Mouse (Mus musculus) limb, embryonic 14.5 days (tissue): ENCODE results near the gene Btbd6. TPM values are rescaled to one million over a fixed set of nuclear protein-coding genes. Genes with fewer than 3 reads are reported as not detected.

Experiments
- ATAC-seq: fragments of 200-750 bp; cut with Nextera tagmentation; 2 replicates; pipeline ENCODE4 v1.8.0; 2017; ENCODE audit warnings: low read depth, moderate number of reproducible peaks, moderate TSS enrichment; ENCODE audit not compliant: low FRiP score
- DNase-seq: peaks from one replicate; pipeline ENCODE4 v3.0.0-alpha.2; 2015; ENCODE audit warnings: low spot score
- H3K27ac ChIP-seq: fragments of 300-500 bp; sonication (generic); replicated peaks from 2 replicates; pipeline ENCODE4 v1.5.1; 2014; ENCODE audit warnings: low read depth, mild to moderate bottlenecking, low read length, moderate library complexity, mixed read lengths
- H3K27me3 ChIP-seq: fragments of 300-500 bp; sonication (generic); 2 replicates; pipeline ENCODE4 v1.6.1; 2014; ENCODE audit warnings: low read length, mixed read lengths; ENCODE audit not compliant: control insufficient read depth, insufficient read depth
- H3K36me3 ChIP-seq: fragments of 300-500 bp; sonication (generic); 2 replicates; pipeline ENCODE4 v1.6.1; 2014; ENCODE audit warnings: mild to moderate bottlenecking, low read length, moderate library complexity, mixed read lengths; ENCODE audit not compliant: control insufficient read depth, insufficient read depth
- H3K4me1 ChIP-seq: fragments of 300-500 bp; sonication (generic); 2 replicates; pipeline ENCODE4 v1.6.1; 2014; ENCODE audit warnings: antibody characterized with exemption, low read length, mixed read lengths; ENCODE audit not compliant: control insufficient read depth, insufficient read depth
- H3K4me2 ChIP-seq: fragments of 300-500 bp; sonication (generic); replicated peaks from 2 replicates; pipeline ENCODE4 v1.6.1; 2014; ENCODE audit warnings: low read depth, mild to moderate bottlenecking, low read length, moderate library complexity; ENCODE audit not compliant: severe bottlenecking
- H3K4me3 ChIP-seq: fragments of 300-500 bp; sonication (generic); replicated peaks from 2 replicates; pipeline ENCODE4 v1.5.1; 2014; ENCODE audit warnings: low read length
- H3K9ac ChIP-seq: fragments of 300-500 bp; sonication (generic); 2 replicates; pipeline ENCODE4 v1.6.1; 2014; ENCODE audit warnings: mild to moderate bottlenecking, low read depth, low read length, moderate library complexity; ENCODE audit not compliant: severe bottlenecking
- H3K9me3 ChIP-seq: fragments of 300-500 bp; sonication (generic); 2 replicates; pipeline ENCODE4 v1.6.1; 2016; ENCODE audit warnings: low read length; ENCODE audit not compliant: control insufficient read depth
- POLR2A ChIP-seq: fragments of 200-500 bp; IDR thresholded peaks from 2 replicates; pipeline ENCODE4 v1.8.0; 2012; ENCODE audit warnings: inconsistent platforms, mild to moderate bottlenecking, moderate library complexity, borderline replicate concordance; ENCODE audit not compliant: insufficient read depth, insufficient read length; ENCODE audit errors: extremely low read depth
- WGBS: fragments of 180-500 bp; shearing (Covaris S2); extraction: QIAGEN DNeasy Blood & Tissue Kit; methylation state at CpG from one replicate; pipeline ENCODE4 v1.1.7; 2014; 5-methylcytosine and 5-hydroxymethylcytosine counted together
- polyA plus RNA-seq, 2 experiments: library from polyadenylated mRNA; depleted of rRNA in 1 of 2; stranded (reverse) in 1 of 2; unstranded in 1 of 2; fragments of >200 nt; fragmentation: Nextera tagmentation in 1 of 2; extraction: Ambion mirVana in 1 of 2; gene quantifications; 2 replicates each; pipeline versions ENCODE4 v1.2.1 to v1.2.3; 2012 to 2014

Gene Btbd6
- polyA plus RNA-seq, 2 experiments, result 27.4 to 31.0 TPM

DNA sequence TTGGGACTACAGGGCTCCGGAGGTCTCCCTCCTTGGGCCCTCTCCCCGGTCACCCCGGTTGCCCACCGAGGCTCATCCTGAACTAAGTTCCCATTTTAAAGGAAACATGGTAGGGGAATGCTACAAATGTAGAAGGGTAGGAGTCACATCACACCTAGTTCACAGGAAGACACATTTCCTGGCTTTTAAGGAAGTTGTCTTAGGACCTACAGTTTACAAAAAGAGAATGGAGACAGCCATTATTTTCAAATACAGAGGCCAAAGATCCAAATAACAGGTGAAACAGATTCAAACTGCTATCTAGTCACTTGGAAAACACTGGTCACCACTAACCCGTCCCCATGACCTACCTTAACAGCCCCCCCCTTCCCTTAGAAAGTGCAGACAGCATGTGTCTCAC lies 36.2 kb downstream of the Btbd6 start:
- H3K9ac ChIP-seq, result no peak overlapping the region
- no peak for DNase-seq
- H3K27ac ChIP-seq, result peak overlapping the region; percentile 81
- H3K9me3 ChIP-seq, result no peaks in the 10 kb centered on the region
- H3K4me1 ChIP-seq, result peaks cover 20% of the 10 kb centered on the region
- no peaks in the 10 kb centered on the region for H3K36me3 ChIP-seq
- no peak for TF ChIP-seq POLR2A
- H3K4me3 ChIP-seq, result no peak overlapping the region
- H3K27me3 ChIP-seq, result no peaks in the 10 kb centered on the region
- 88% methylated on average over 5 of the region's 5 CpGs for WGBS
- H3K4me2 ChIP-seq, result no peak overlapping the region
- no peak for ATAC-seq

DNA sequence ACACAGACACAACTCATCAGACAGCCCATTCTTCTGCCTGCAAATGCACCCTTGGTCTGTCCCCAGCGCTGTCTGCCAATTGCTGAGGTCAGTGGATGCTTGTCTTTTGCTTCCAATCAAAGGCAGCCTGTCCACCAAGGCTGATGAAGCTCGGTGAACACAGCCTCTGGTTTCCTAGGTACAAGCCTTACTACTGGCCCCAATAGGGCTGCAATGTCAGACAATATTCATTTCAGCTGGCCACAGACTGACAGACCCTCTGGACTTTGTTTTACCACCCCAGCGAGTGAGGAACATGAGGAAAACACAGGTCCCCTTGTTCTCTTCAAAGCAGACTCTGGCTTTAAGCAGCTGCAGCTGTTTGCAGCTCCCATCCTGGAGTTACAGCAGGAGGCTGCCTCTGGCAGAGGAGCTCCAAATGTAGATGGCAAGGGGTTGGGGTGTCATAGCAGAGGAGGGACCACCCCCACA lies 36.8 kb downstream of the Btbd6 start:
- Histone ChIP-seq H3K27me3 (no peaks in the 10 kb centered on the region), H3K9ac (peak overlapping the region; percentile 78), H3K4me2 (peak overlapping the region; percentile 58; the same call in 1 of the 2 replicates), H3K9me3 (no peaks in the 10 kb centered on the region), H3K27ac (peak overlapping the region; percentile 81), H3K4me1 (peaks cover 20% of the 10 kb centered on the region), H3K4me3 (no peak overlapping the region), H3K36me3 (no peaks in the 10 kb centered on the region)
- TF ChIP-seq POLR2A, result no peak
- ATAC-seq (0 out of 2 replicates have a peak, but pooled peaks have one; percentile 4), DNase-seq (no peak)
- WGBS, result 45% methylated on average over 3 of the region's 3 CpGs

DNA sequence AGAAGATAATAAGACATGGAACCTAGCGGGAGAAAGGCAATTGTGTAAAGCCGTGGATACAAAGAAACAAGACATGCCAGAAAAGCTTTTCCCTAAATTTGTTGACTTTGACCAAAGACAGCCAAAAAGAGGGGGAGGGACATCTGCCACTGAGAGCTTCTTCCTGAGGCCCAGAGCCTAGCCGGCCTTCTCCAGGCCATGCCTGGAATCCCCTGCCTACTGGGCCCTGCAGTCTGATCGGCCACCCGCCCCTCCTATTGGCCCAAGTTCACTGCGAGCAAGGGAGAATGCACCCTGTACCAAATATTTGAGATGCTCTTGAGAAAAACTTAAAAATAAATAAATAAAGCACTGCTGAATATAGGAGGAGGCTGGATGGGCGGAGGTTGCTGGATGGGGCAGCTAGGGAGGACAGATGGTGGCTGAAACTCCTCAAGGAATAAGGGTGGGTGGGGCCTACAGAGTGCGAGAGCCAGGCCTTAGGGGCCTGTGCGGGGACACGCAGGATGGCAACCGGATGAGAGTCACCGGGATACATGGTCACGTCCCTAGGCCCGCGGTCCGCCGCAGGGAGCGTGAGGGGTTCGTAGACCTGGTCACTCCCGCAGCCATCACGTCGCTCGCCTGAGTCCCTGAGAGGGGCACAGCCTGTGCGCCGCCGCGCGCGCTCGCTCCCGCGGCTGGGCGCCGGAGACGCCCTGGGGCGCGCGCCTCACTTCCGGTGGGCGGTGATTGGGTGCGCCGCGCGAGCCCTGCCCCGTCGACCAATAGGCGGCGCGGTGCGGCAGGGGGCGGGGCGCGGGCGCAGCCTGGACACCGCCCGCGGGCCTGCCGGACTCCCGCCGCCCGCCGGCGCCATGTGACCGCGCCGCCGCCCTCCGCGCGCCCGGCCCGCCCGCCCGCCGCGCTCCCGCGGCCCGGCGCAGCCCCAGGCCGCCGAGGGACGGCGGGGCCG lies 37.6 kb downstream of the Btbd6 start, which contains the start of gene Pacs2:
Gene Pacs2 (plus strand): TSS at position 905 of the 955 bp plus-strand sequence.
- ATAC-seq (peak; percentile 94), DNase-seq (peak; percentile 93)
- Histone ChIP-seq H3K9ac (peak within 1 kb of the TSS; percentile 80), H3K27ac (peak within 1 kb of the TSS; percentile 81), H3K4me2 (peak within 1 kb of the TSS; percentile 85), H3K4me3 (peak within 1 kb of the TSS; percentile 65), H3K9me3 (no peaks in the 10 kb centered on the region), H3K36me3 (0 out of 2 replicates have a peak, but pooled peaks cover 3% of the 10 kb centered on the region), H3K27me3 (no peaks in the 10 kb centered on the region), H3K4me1 (peaks cover 20% of the 10 kb centered on the region)
- WGBS, result 11% methylated on average over 17 of the region's 85 CpGs
- peak; percentile 93; the same call in 1 of the 2 replicates for TF ChIP-seq POLR2A

DNA sequence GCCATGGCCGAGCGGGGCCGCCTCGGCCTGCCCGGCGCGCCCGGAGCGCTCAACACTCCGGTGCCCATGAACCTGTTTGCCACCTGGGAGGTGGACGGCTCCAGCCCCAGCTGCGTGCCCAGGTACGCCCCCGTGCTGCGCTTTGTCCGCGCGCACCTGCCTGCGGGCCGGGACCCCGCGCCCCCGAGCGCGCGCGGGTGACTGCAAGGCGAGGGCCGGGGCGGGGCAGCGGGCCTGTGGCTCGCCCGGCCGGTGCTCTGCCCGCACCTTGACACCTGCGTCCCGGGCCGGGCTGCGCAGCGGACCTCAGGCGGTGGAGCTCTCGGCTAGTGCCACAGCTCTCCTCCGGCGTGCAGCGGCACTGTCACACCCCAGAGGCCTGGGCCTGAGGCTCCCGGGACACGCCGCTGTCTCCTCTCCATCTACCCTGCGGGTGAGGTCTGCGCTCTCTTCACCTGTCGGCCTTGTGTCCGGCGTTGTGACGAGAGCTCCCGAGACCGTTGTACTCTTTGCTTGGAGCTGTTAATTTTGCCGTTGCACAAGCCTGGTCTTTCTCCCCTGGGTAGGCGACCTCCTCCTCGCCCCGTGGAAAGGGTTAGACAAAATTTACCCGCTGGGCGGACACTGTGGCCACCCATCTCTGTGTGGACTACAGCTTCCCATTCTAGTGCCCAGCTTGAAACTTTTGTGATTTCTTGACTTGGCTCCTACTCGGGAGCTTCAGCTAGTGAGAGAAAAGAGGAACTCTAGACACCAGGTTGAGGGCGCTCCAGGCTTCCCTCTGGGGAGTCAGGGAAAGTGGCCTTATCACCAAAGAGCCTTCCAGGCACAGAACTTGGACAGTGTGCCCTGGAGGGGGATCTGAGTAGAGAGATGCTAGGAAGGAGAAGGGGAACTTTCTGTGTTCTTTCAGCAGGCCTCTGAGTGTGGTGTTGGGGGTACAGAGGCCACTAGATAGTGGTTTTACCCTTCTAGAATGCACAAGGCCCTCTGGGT lies 38.6 kb downstream of the Btbd6 start:
- ATAC-seq, result peak; percentile 7; the same call in 1 of the 2 replicates
- no peak for DNase-seq
- WGBS, result under 1% methylated on average over 43 of the region's 64 CpGs
- Histone ChIP-seq H3K4me3 (peak overlapping the region; percentile 65), H3K9me3 (no peaks in the 10 kb centered on the region), H3K27ac (no peak overlapping the region; the same call in 1 of the 2 replicates), H3K36me3 (0 out of 2 replicates have a peak, but pooled peaks cover 3% of the 10 kb centered on the region), H3K27me3 (no peaks in the 10 kb centered on the region), H3K4me2 (peak overlapping the region; percentile 85), H3K4me1 (peaks cover 20% of the 10 kb centered on the region), H3K9ac (peak overlapping the region; percentile 80)
- TF ChIP-seq POLR2A, result no peak
